Mouse (Mus musculus) myocyte (in vitro differentiated cells): ENCODE data around the gene Zfp931. TPM values are rescaled to one million over a fixed set of nuclear protein-coding genes. Genes with fewer than 3 reads are reported as not detected.

Experiments used
- H3K27me3 ChIP-seq: one replicate; pipeline ENCODE4 v1.6.1; 2011; ENCODE audit not compliant: control insufficient read depth, insufficient read depth, insufficient read length
- H3K36me3 ChIP-seq: one replicate; pipeline ENCODE4 v1.6.1; 2011; ENCODE audit not compliant: control insufficient read depth, insufficient read depth
- H3K4me2 ChIP-seq: one replicate; pipeline ENCODE4 v1.6.1; 2011; ENCODE audit warnings: low read depth, control low read depth
- H3K4me3 ChIP-seq: one replicate; pipeline ENCODE4 v1.5.1; 2011; ENCODE audit warnings: mild to moderate bottlenecking, control low read depth, moderate library complexity
- H3K79me2 ChIP-seq: one replicate; pipeline ENCODE4 v1.6.1; 2011; ENCODE audit not compliant: control insufficient read depth, insufficient read depth
- H3ac ChIP-seq: one replicate; pipeline ENCODE4 v1.6.1; 2011; ENCODE audit not compliant: control insufficient read depth, insufficient read length
- CEBPB ChIP-seq: IDR thresholded peaks from 2 replicates; pipeline ENCODE4 v1.6.1; 2011; ENCODE audit warnings: mild to moderate bottlenecking, moderate library complexity; ENCODE audit not compliant: poor library complexity, insufficient read depth, severe bottlenecking
- E2F4 ChIP-seq: IDR thresholded peaks from one replicate; pipeline ENCODE4 v1.6.1; 2011; ENCODE audit warnings: mild to moderate bottlenecking, control low read depth, moderate library complexity; ENCODE audit not compliant: insufficient read depth
- MAX ChIP-seq: IDR thresholded peaks from one replicate; pipeline ENCODE4 v1.6.1; 2011; ENCODE audit warnings: low read depth, mild to moderate bottlenecking, control low read depth
- MYOD1 ChIP-seq, 3 experiments: IDR thresholded peaks; one replicate each; pipeline ENCODE4 v1.6.1; 2011; ENCODE audit warnings: control low read depth in 2 of 3, low read depth in 2 of 3, mild to moderate bottlenecking in 2 of 3, moderate library complexity in 1 of 3; ENCODE audit not compliant: insufficient read length in 2 of 3, control insufficient read depth in 1 of 3
- MYOG ChIP-seq, 3 experiments: IDR thresholded peaks; one replicate each; pipeline ENCODE4 v1.6.1; 2011; ENCODE audit warnings: control low read depth in 2 of 3, low read depth in 2 of 3, mild to moderate bottlenecking in 2 of 3; ENCODE audit not compliant: insufficient read length in 2 of 3, control insufficient read depth in 1 of 3, insufficient read depth in 1 of 3
- POLR2A ChIP-seq: IDR thresholded peaks from one replicate; pipeline ENCODE4 v1.6.1; 2011; ENCODE audit warnings: low read depth, mild to moderate bottlenecking, control low read depth, moderate library complexity; ENCODE audit not compliant: insufficient read length
- POLR2AphosphoS2 ChIP-seq: IDR thresholded peaks from one replicate; pipeline ENCODE4 v1.6.1; 2011; ENCODE audit warnings: low read depth, control low read depth; ENCODE audit not compliant: insufficient read length
- REST ChIP-seq: IDR thresholded peaks from one replicate; pipeline ENCODE4 v1.6.1; 2011; ENCODE audit warnings: mild to moderate bottlenecking, control low read depth, moderate library complexity; ENCODE audit not compliant: insufficient read depth, insufficient read length
- SRF ChIP-seq: IDR thresholded peaks from one replicate; pipeline ENCODE4 v1.6.1; 2011; ENCODE audit warnings: low read depth; ENCODE audit not compliant: control insufficient read depth, insufficient read length
- TCF12 ChIP-seq: IDR thresholded peaks from one replicate; pipeline ENCODE4 v1.6.1; 2011; ENCODE audit warnings: mild to moderate bottlenecking, control low read depth; ENCODE audit not compliant: poor library complexity, insufficient read depth, severe bottlenecking
- TCF3 ChIP-seq: IDR thresholded peaks from one replicate; pipeline ENCODE4 v1.6.1; 2011; ENCODE audit warnings: low read depth, control low read depth; ENCODE audit not compliant: insufficient read length
- USF1 ChIP-seq: IDR thresholded peaks from one replicate; pipeline ENCODE4 v1.6.1; 2011; ENCODE audit warnings: low read depth, mild to moderate bottlenecking, control low read depth, moderate library complexity
- polyA plus RNA-seq: library from polyadenylated mRNA; unstranded; fragments of >200 nt; fragmentation: generic; extraction: Trizol; gene quantifications from one replicate; pipeline ENCODE4 v1.2.1, GENCODE M21; 2012; ENCODE audit warnings: missing spikeins

Gene Zfp931
- polyA plus RNA-seq, 1 experiment = 2.1 TPM

GRCm38 (mm10) chr2:178121375-178121688 is 43.1 kb upstream of the Zfp931 start:
- Histone ChIP-seq H3K79me2 (no peaks in the 10 kb centered on the region), H3K36me3 (no peaks in the 10 kb centered on the region), H3K27me3 (no peaks in the 10 kb centered on the region), H3ac (no peak overlapping the region), H3K4me3 (no peak overlapping the region), H3K4me2 (no peak overlapping the region)
- no peak for TF ChIP-seq REST
- no peak for TF ChIP-seq USF1

DNA sequence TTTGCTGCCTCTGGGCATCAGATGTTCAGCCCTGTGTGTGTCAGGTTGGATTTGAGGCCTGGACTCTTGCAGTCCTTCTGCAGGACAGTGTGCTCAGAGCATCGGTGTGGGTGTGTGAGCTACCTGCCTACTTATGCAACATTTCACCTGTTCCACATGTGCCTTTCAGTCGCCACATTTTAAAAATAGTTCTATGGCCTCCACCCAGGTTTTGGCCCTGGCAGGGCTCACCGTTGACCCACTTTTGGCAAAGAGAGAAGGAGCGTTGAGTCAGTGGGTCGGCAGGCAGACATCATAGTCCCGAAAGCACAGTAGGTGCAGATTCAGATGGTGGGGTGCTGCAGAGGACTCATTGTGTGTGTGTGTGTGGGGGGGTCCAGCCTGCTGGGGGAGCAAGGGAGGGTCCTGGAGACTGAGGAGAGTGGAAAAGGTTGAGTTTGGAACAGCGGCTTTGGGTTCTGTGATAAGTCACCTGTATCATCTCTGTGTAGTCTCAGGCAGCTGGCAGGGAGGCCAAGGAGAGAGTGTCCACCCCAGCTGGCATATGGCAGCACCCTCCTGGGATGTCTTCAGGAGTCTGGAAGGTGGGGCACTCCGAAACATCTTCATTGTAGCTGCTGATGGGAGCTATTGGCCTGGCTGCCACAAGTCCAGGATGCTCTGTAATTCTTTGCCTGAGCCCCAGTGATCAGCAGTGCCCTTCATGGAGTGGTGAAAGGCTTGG is 42.5 kb upstream of the Zfp931 start:
- Histone ChIP-seq H3K79me2 (no peaks in the 10 kb centered on the region), H3ac (no peak overlapping the region), H3K27me3 (no peaks in the 10 kb centered on the region), H3K36me3 (no peaks in the 10 kb centered on the region), H3K4me3 (no peak overlapping the region), H3K4me2 (no peak overlapping the region)
- TF ChIP-seq SRF (no peak), USF1 (no peak), TCF12 (no peak), TCF3 (no peak), POLR2AphosphoS2 (no peak), CEBPB (no peak), MYOD1 (IDR thresholded peaks at IDR 0.05; ENCODE audit: control insufficient read depth in 1 of 3, insufficient read length in 2 of 3, low read depth in 2 of 3) (no peak), POLR2A (no peak)

GRCm38 (mm10) chr2:178120356-178120645 is 42.0 kb upstream of the Zfp931 start:
- no peaks in the 10 kb centered on the region for H3K27me3 ChIP-seq
- H3ac ChIP-seq = no peak overlapping the region
- no peaks in the 10 kb centered on the region for H3K79me2 ChIP-seq
- TF ChIP-seq POLR2AphosphoS2 (no peak), POLR2A (no peak), MYOD1 (IDR thresholded peaks at IDR 0.05; ENCODE audit: control insufficient read depth in 1 of 3, insufficient read length in 2 of 3, low read depth in 2 of 3) (no peak), TCF3 (no peak), REST (no peak), SRF (no peak), CEBPB (no peak), MYOG (IDR thresholded peaks at IDR 0.05; ENCODE audit: control insufficient read depth in 1 of 3, insufficient read depth in 1 of 3, insufficient read length in 2 of 3, low read depth in 2 of 3) (no peak), TCF12 (no peak), MAX (no peak), USF1 (no peak)
- no peak overlapping the region for H3K4me2 ChIP-seq
- no peak overlapping the region for H3K4me3 ChIP-seq
- no peaks in the 10 kb centered on the region for H3K36me3 ChIP-seq

- no peak overlapping the region for H3ac ChIP-seq
- H3K27me3 ChIP-seq = no peaks in the 10 kb centered on the region
- TF ChIP-seq USF1 (no peak), MYOG (IDR thresholded peaks at IDR 0.05; ENCODE audit: control insufficient read depth in 1 of 3, insufficient read depth in 1 of 3, insufficient read length in 2 of 3, low read depth in 2 of 3) (no peak), MYOD1 (IDR thresholded peaks at IDR 0.05; ENCODE audit: control insufficient read depth in 1 of 3, insufficient read length in 2 of 3, low read depth in 2 of 3) (no peak), POLR2AphosphoS2 (no peak), E2F4 (no peak), SRF (no peak), MAX (no peak), TCF3 (no peak), POLR2A (no peak), REST (no peak), CEBPB (no peak), TCF12 (no peak)
- no peaks in the 10 kb centered on the region for H3K36me3 ChIP-seq
- no peak overlapping the region for H3K4me3 ChIP-seq
- no peak overlapping the region for H3K4me2 ChIP-seq
- no peaks in the 10 kb centered on the region for H3K79me2 ChIP-seq
Measured at GRCm38 (mm10) chr2:178119561-178120355, 41.5 kb upstream of the Zfp931 start.
